Mouse (Mus musculus) c-Kit-positive CD71-negative TER-119-negative erythroid progenitor cells, embryonic 14.5 days (primary cell): Measurements from ENCODE around the gene Olfr31.

Experiments
- DNase-seq: peaks from one replicate; pipeline ENCODE4 v3.0.0-alpha.2; 2013; ENCODE audit warnings: low read depth

The Olfr31 gene

DNA sequence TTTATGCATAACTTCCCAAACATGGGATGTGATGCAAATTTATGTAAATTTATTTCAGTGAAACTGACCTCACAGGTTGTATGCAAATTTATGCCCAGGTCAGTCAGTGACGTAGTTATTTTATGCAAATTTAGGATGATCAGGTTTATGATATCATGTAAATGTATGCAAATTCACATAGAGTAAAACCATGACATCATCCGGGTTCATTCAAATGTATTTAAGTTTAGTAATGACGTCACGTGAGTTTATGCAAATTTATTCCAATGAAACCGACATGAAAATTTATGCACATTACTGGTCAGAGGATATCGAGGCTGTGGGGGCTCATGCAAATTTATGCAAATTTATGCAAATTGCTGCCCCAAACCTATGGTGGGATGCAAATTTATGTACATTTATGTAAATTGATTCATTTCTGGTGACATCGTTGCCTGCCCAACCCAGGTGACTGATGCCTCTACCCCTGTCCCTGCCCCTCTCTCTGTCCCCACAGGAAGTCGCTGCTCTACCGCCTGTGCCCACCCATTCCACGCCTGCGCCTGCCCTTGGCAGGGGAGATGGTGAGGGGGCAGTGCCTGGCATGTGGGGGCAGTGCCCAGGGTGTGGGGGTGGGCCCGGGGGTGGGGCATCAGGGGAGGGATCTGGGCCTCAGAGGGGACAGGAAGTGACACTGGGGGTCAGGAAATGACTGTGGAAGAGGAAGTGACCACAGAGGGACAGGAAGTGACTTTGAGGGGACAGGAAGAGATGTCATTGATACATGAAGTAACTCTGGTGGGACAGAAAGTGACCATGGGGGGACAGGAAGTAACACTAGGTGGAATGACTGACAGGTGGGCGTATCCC lies 32.1 kb downstream of the Olfr31 start:
- DNase-seq: no peak

- no peak for DNase-seq
Observed at GRCm38 (mm10) chr14:14355360-14355646, 32.7 kb downstream of the Olfr31 start.
